Mouse (Mus musculus) megakaryocyte, embryonic 14.5 days (primary cell): ENCODE data around the gene Muc1. TPM values are rescaled to one million over a fixed set of nuclear protein-coding genes. Genes with fewer than 3 reads are reported as not detected.
A peak's percentile ranks its signal among the peaks of the same experiment; 100 is the strongest.

ENCODE experiments used
- H3K27me3 ChIP-seq: replicated peaks from 2 replicates; pipeline ENCODE3; 2012; ENCODE audit warnings: inconsistent platforms
- H3K36me3 ChIP-seq: replicated peaks from 2 replicates; pipeline ENCODE3; 2012; ENCODE audit warnings: low read length, inconsistent platforms, mixed read lengths
- H3K4me1 ChIP-seq: 2 replicates; pipeline ENCODE4 v1.6.1; 2012; ENCODE audit warnings: inconsistent platforms
- H3K4me3 ChIP-seq: replicated peaks from 2 replicates; pipeline ENCODE3; 2012; ENCODE audit warnings: moderate library complexity, mild to moderate bottlenecking, inconsistent platforms
- H3K9me3 ChIP-seq: 2 replicates; pipeline ENCODE4 v1.6.1; 2012; ENCODE audit warnings: inconsistent platforms
- FLI1 ChIP-seq: IDR thresholded peaks from 2 replicates; pipeline ENCODE4 v1.6.1; 2012; ENCODE audit warnings: low read length, inconsistent platforms, mixed read lengths
- GATA1 ChIP-seq: IDR thresholded peaks from 3 replicates; pipeline ENCODE4 v1.6.1; 2012; ENCODE audit warnings: mixed read lengths, low read length, inconsistent platforms, borderline replicate concordance
- polyA plus RNA-seq: library from polyadenylated mRNA; stranded (reverse); fragments of >175 nt; gene quantifications from 2 replicates; pipeline ENCODE4 v1.2.3, GENCODE M21; 2012; ENCODE audit warnings: low replicate concordance; ENCODE audit not compliant: insufficient read depth

Gene Muc1
- polyA plus RNA-seq, 1 experiment = 0.29 TPM

DNA sequence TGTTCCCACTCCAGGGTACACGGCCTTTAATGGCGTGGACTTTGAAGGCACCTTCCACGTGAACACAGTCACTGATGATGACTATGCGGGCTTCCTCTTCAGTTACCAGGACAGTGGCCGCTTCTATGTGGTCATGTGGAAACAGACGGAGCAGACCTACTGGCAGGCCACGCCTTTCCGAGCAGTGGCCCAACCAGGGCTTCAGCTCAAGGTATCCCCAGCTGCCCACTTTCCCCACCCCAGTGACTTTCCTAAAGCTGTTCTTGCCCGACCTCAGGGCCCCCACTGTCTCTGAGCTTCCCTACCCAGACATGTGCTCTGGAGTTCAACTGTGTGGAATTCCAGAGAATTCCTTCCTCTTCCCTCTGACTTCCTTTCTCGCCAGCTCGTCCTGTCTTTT is 4.1 kb upstream of the Muc1 start:
- TF ChIP-seq GATA1 (no peak), FLI1 (no peak)
- Histone ChIP-seq H3K4me3 (no peak overlapping the region), H3K4me1 (peaks cover 51% of the 10 kb centered on the region), H3K9me3 (no peaks in the 10 kb centered on the region), H3K36me3 (no peaks in the 10 kb centered on the region), H3K27me3 (peaks cover 69% of the 10 kb centered on the region)

GRCm38 (mm10) chr3:89225321-89225815 is 3.5 kb upstream of the Muc1 start:
- peaks cover 71% of the 10 kb centered on the region for H3K27me3 ChIP-seq
- H3K4me3 ChIP-seq = no peak overlapping the region
- H3K36me3 ChIP-seq = no peaks in the 10 kb centered on the region
- peaks cover 51% of the 10 kb centered on the region for H3K4me1 ChIP-seq
- TF ChIP-seq GATA1 = no peak
- TF ChIP-seq FLI1 = no peak
- H3K9me3 ChIP-seq = no peaks in the 10 kb centered on the region

DNA sequence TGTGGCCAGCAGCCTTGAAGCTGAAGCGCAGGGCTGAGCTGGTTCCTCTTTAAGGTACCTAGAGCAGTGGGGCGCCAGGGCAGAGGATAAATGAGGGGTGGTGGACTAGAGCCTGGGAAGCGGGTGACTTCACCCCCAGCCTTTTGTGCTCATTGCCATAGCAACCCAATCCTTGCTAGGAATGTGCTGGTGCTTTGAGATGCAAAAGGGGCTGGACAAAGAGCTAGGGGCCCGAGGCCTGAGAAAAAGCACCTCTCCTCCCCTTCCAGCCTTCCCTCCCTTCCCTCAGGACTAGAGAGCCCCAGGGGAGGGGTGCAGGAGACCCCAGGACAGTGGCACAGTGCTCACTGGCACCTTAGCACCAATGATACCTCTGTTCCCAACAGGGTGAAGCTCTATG is 2.9 kb upstream of the Muc1 start:
- Histone ChIP-seq H3K27me3 (peaks cover 76% of the 10 kb centered on the region), H3K4me1 (peaks cover 55% of the 10 kb centered on the region), H3K9me3 (no peaks in the 10 kb centered on the region), H3K4me3 (no peak overlapping the region), H3K36me3 (no peaks in the 10 kb centered on the region)
- TF ChIP-seq GATA1 = no peak
- no peak for TF ChIP-seq FLI1

DNA sequence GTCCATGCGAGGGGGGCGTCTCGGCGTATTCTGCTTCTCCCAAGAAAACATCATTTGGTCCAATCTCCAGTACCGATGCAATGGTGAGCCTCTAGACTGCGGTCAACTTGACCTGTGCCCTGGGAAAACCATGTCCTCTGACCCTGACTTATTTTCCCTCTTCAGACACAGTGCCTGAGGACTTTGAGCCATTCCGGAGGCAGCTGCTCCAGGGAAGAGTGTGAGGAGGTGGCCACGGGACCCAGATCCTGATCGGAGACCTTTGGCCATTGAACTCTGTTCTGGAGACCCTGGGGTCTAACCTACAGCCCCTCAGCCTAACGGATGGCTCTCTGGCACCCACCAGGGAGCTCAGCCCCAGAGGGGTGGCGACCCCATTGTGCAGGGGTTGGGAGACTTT is 2.5 kb upstream of the Muc1 start:
- no peak overlapping the region for H3K4me3 ChIP-seq
- no peaks in the 10 kb centered on the region for H3K9me3 ChIP-seq
- peaks cover 56% of the 10 kb centered on the region for H3K4me1 ChIP-seq
- H3K36me3 ChIP-seq = no peaks in the 10 kb centered on the region
- H3K27me3 ChIP-seq = peaks cover 74% of the 10 kb centered on the region
- no peak for TF ChIP-seq GATA1
- no peak for TF ChIP-seq FLI1

GRCm38 (mm10) chr3:89226900-89227299 is 2.0 kb upstream of the Muc1 start, which contains the start of gene Mtx1:
TSS of gene Mtx1 (minus strand) at chr3:89227088.
- H3K4me3 ChIP-seq = peak within 1 kb of the TSS; percentile 90
- H3K36me3 ChIP-seq = no peaks in the 10 kb centered on the region
- TF ChIP-seq GATA1 = no peak
- no peak for TF ChIP-seq FLI1
- H3K4me1 ChIP-seq = peaks cover 61% of the 10 kb centered on the region
- peaks cover 78% of the 10 kb centered on the region for H3K27me3 ChIP-seq
- no peaks in the 10 kb centered on the region for H3K9me3 ChIP-seq

GRCm38 (mm10) chr3:89227307-89228179 is 1.3 kb upstream of the Muc1 start:
- Histone ChIP-seq H3K27me3 (peaks cover 78% of the 10 kb centered on the region), H3K4me1 (peaks cover 67% of the 10 kb centered on the region), H3K36me3 (no peaks in the 10 kb centered on the region), H3K9me3 (no peaks in the 10 kb centered on the region), H3K4me3 (peak overlapping the region; percentile 90)
- TF ChIP-seq FLI1 (no peak), GATA1 (no peak)

DNA sequence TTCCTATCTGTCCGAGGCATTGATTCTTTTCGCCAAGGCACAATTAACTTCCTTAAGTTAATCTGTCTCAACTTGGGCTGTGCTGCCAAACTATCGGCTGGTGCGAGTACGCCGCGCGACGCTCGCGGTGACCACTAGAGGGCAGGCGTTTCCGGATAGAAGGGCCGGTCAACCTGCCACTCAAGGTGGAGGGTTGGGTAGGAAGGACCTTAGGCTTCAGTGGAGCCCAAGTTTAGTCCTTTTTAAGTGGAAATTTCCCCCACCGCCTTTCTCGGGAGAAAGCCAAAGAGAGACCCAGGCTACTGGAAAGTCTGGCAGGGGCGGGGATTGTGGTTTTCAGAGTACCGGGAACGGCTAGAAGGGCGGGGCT is 692 bp upstream of the Muc1 start:
- H3K9me3 ChIP-seq = no peaks in the 10 kb centered on the region
- H3K36me3 ChIP-seq = no peaks in the 10 kb centered on the region
- H3K4me1 ChIP-seq = peaks cover 68% of the 10 kb centered on the region
- TF ChIP-seq GATA1 (no peak), FLI1 (no peak)
- H3K27me3 ChIP-seq = peaks cover 74% of the 10 kb centered on the region
- H3K4me3 ChIP-seq = peak overlapping the region; percentile 90

DNA sequence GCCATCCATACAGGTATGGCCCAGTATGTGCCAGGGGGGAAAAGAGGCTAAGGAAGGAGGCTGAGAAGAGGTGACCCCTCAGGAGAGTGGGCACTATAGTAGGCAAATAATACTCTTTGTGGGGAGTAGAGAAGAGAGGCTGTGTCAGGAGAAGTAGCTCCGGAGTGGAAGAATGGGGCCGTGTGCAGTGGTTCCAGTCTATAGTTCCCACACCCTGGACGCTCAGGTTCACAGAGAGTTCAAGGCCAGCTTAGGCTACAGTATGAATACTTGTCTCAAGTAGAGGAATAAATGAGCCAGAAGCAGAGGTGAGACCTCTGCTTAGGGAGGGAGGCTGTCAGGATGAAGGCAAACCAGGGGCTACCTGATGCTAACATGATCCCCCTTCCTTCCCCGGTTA is 419 bp downstream of the Muc1 start:
- Histone ChIP-seq H3K27me3 (peaks cover 64% of the 10 kb centered on the region), H3K9me3 (no peaks in the 10 kb centered on the region), H3K36me3 (peaks cover 2% of the 10 kb centered on the region), H3K4me3 (no peak overlapping the region), H3K4me1 (peaks cover 72% of the 10 kb centered on the region)
- TF ChIP-seq GATA1 (no peak), FLI1 (no peak)

GRCm38 (mm10) chr3:89230561-89230960 is 1.7 kb downstream of the Muc1 start:
- Histone ChIP-seq H3K4me1 (peaks cover 71% of the 10 kb centered on the region), H3K9me3 (no peaks in the 10 kb centered on the region), H3K27me3 (peaks cover 64% of the 10 kb centered on the region), H3K4me3 (peak overlapping the region; percentile 16), H3K36me3 (peaks cover 9% of the 10 kb centered on the region)
- TF ChIP-seq FLI1 = no peak
- TF ChIP-seq GATA1 = no peak

- Histone ChIP-seq H3K27me3 (peaks cover 62% of the 10 kb centered on the region), H3K9me3 (no peaks in the 10 kb centered on the region), H3K36me3 (peaks cover 9% of the 10 kb centered on the region), H3K4me1 (peaks cover 71% of the 10 kb centered on the region), H3K4me3 (peak overlapping the region; percentile 33)
- TF ChIP-seq GATA1 (no peak), FLI1 (no peak)
Measured at GRCm38 (mm10) chr3:89231345-89231744, 2.5 kb downstream of the Muc1 start.
